Mouse (Mus musculus) megakaryocyte, adult 5-6 weeks (primary cell): ENCODE results near the gene Gm13287. TPM values are rescaled to one million over a fixed set of nuclear protein-coding genes. Genes with fewer than 3 reads are reported as not detected.

Source experiments
- total RNA-seq, 2 experiments: library from RNA; stranded (forward) in 1 of 2; stranded (reverse) in 1 of 2; fragments of 153-499, 151-499 nt in 1 of 2; fragments of 221-1000, 200-1000 nt in 1 of 2; gene quantifications; 2 replicates each; pipeline versions ENCODE4 v1.2.3 to v1.2.4; 2015 to 2017

Gm13287 gene
- total RNA-seq, 2 experiments from 2014 or later, result not detected

Other genes starting within 250 kb of the Gm13287 start
Only the 30 nearest of the 31 such genes appear.
- gene Ifna14, start 231.5 kb upstream of the Gm13287 start, total RNA-seq (2015), result not detected in 2 replicates
- not detected in 2 replicates for gene Ifna14, start 231.5 kb upstream of the Gm13287 start, total RNA-seq (2017)
- not detected in 2 replicates for gene Ifna9, start 210.9 kb upstream of the Gm13287 start, total RNA-seq (2015)
- gene Ifna9, start 210.9 kb upstream of the Gm13287 start, total RNA-seq (2017), result not detected in 2 replicates
- gene Ifna12, start 199.9 kb upstream of the Gm13287 start, total RNA-seq (2015), result not detected in 2 replicates
- not detected in 2 replicates for gene Ifna12, start 199.9 kb upstream of the Gm13287 start, total RNA-seq (2017)
- gene C87499, start 168.8 kb upstream of the Gm13287 start, total RNA-seq (2015), result not detected in 2 replicates
- not detected in 2 replicates for gene C87499, start 168.8 kb upstream of the Gm13287 start, total RNA-seq (2017)
- gene Ifna13, start 158.8 kb upstream of the Gm13287 start, total RNA-seq (2015), result not detected in 2 replicates
- not detected in 2 replicates for gene Ifna13, start 158.8 kb upstream of the Gm13287 start, total RNA-seq (2017)
- gene Ifna16, start 126.3 kb upstream of the Gm13287 start, total RNA-seq (2015), result not detected in 2 replicates
- not detected in 2 replicates for gene Ifna16, start 126.3 kb upstream of the Gm13287 start, total RNA-seq (2017)
- not detected in 2 replicates for gene Ifna2, start 119.3 kb upstream of the Gm13287 start, total RNA-seq (2015)
- not detected in 2 replicates for gene Ifna2, start 119.3 kb upstream of the Gm13287 start, total RNA-seq (2017)
- not detected in 2 replicates for gene Ifnab, start 111.9 kb upstream of the Gm13287 start, total RNA-seq (2015)
- not detected in 2 replicates for gene Ifnab, start 111.9 kb upstream of the Gm13287 start, total RNA-seq (2017)
- not detected in 2 replicates for gene Gm26566, start 81.4 kb upstream of the Gm13287 start, total RNA-seq (2015)
- 0.55 TPM in 1 of 2 replicates, not detected in the other for gene Gm26566, start 81.4 kb upstream of the Gm13287 start, total RNA-seq (2017)
- 56.7 and 61.1 TPM in 2 replicates for gene Klhl9, start 80.8 kb upstream of the Gm13287 start, total RNA-seq (2015)
- 83.8 and 85.5 TPM in 2 replicates for gene Klhl9, start 80.8 kb upstream of the Gm13287 start, total RNA-seq (2017)
- not detected in 2 replicates for gene Gm13271, start 48.4 kb upstream of the Gm13287 start, total RNA-seq (2015)
- gene Gm13271, start 48.4 kb upstream of the Gm13287 start, total RNA-seq (2017), result not detected in 2 replicates
- not detected in 2 replicates for gene Gm13283, start 43.1 kb upstream of the Gm13287 start, total RNA-seq (2015)
- 0.18 and 0.20 TPM in 2 replicates for gene Gm13283, start 43.1 kb upstream of the Gm13287 start, total RNA-seq (2017)
- not detected in 2 replicates for gene Gm13290, start 29.4 kb upstream of the Gm13287 start, total RNA-seq (2015)
- gene Gm13290, start 29.4 kb upstream of the Gm13287 start, total RNA-seq (2017), result not detected in 2 replicates
- not detected in 2 replicates for gene Gm13289, start 26.3 kb upstream of the Gm13287 start, total RNA-seq (2015)
- not detected in 2 replicates for gene Gm13289, start 26.3 kb upstream of the Gm13287 start, total RNA-seq (2017)
- gene Gm13272, start 23.4 kb upstream of the Gm13287 start, total RNA-seq (2015), result not detected in 2 replicates
- gene Gm13272, start 23.4 kb upstream of the Gm13287 start, total RNA-seq (2017), result not detected in 2 replicates
- gene Ifnz, start 21.1 kb upstream of the Gm13287 start, total RNA-seq (2015), result not detected in 2 replicates
- gene Ifnz, start 21.1 kb upstream of the Gm13287 start, total RNA-seq (2017), result not detected in 2 replicates
- gene Gm13276, start 17.5 kb upstream of the Gm13287 start, total RNA-seq (2015), result not detected in 2 replicates
- gene Gm13276, start 17.5 kb upstream of the Gm13287 start, total RNA-seq (2017), result not detected in 2 replicates
- gene Gm13277, start 14.6 kb upstream of the Gm13287 start, total RNA-seq (2015), result not detected in 2 replicates
- not detected in 2 replicates for gene Gm13277, start 14.6 kb upstream of the Gm13287 start, total RNA-seq (2017)
- gene Gm13278, start 11.7 kb upstream of the Gm13287 start, total RNA-seq (2015), result not detected in 2 replicates
- gene Gm13278, start 11.7 kb upstream of the Gm13287 start, total RNA-seq (2017), result not detected in 2 replicates
- not detected in 2 replicates for gene Gm13275, start 8.8 kb upstream of the Gm13287 start, total RNA-seq (2015)
- not detected in 2 replicates for gene Gm13275, start 8.8 kb upstream of the Gm13287 start, total RNA-seq (2017)
- not detected in 2 replicates for gene Gm13279, start 5.9 kb upstream of the Gm13287 start, total RNA-seq (2015)
- not detected in 2 replicates for gene Gm13279, start 5.9 kb upstream of the Gm13287 start, total RNA-seq (2017)
- not detected in 2 replicates for gene Gm13285, start 3.6 kb upstream of the Gm13287 start, total RNA-seq (2015)
- not detected in 2 replicates for gene Gm13285, start 3.6 kb upstream of the Gm13287 start, total RNA-seq (2017)
- gene Gm13288, start 2.3 kb downstream of the Gm13287 start, total RNA-seq (2015), result not detected in 2 replicates
- gene Gm13288, start 2.3 kb downstream of the Gm13287 start, total RNA-seq (2017), result not detected in 2 replicates
- not detected in 2 replicates for gene Ifna7, start 13.0 kb downstream of the Gm13287 start, total RNA-seq (2015)
- gene Ifna7, start 13.0 kb downstream of the Gm13287 start, total RNA-seq (2017), result not detected in 2 replicates
- gene Ifna11, start 16.7 kb downstream of the Gm13287 start, total RNA-seq (2015), result not detected in 2 replicates
- not detected in 2 replicates for gene Ifna11, start 16.7 kb downstream of the Gm13287 start, total RNA-seq (2017)
- not detected in 2 replicates for gene Ifna6, start 24.2 kb downstream of the Gm13287 start, total RNA-seq (2015)
- not detected in 2 replicates for gene Ifna6, start 24.2 kb downstream of the Gm13287 start, total RNA-seq (2017)
- not detected in 2 replicates for gene Ifna5, start 32.3 kb downstream of the Gm13287 start, total RNA-seq (2015)
- gene Ifna5, start 32.3 kb downstream of the Gm13287 start, total RNA-seq (2017), result not detected in 2 replicates
- gene Ifna4, start 38.6 kb downstream of the Gm13287 start, total RNA-seq (2015), result not detected in 2 replicates
- not detected in 2 replicates for gene Ifna4, start 38.6 kb downstream of the Gm13287 start, total RNA-seq (2017)
- not detected in 2 replicates for gene Ifna1, start 46.8 kb downstream of the Gm13287 start, total RNA-seq (2015)
- gene Ifna1, start 46.8 kb downstream of the Gm13287 start, total RNA-seq (2017), result not detected in 2 replicates
- gene Ifne, start 76.9 kb downstream of the Gm13287 start, total RNA-seq (2015), result not detected in 2 replicates
- not detected in 2 replicates for gene Ifne, start 76.9 kb downstream of the Gm13287 start, total RNA-seq (2017)